Mouse (Mus musculus) heart, embryonic 14.5 days (tissue): Measurements from ENCODE around the gene Npas3. TPM values are rescaled to one million over a fixed set of nuclear protein-coding genes. Genes with fewer than 3 reads are reported as not detected.
A peak's percentile ranks its signal among the peaks of the same experiment; 100 is the strongest.

Experiments used
- ATAC-seq: fragments of 200-750 bp; cut with Nextera tagmentation; 2 replicates; pipeline ENCODE4 v1.8.0; 2017; ENCODE audit warnings: low read depth, moderate TSS enrichment; ENCODE audit not compliant: insufficient number of reproducible peaks, insufficient read depth, low FRiP score
- H3K27ac ChIP-seq, 2 experiments: fragments of 200-500 bp in 1 of 2; fragments of 300-500 bp in 1 of 2; sonication (generic) in 1 of 2; replicated peaks in 1 of 2; 2 replicates each; pipeline ENCODE4 v1.5.1; 2012 to 2014; ENCODE audit warnings: low read depth in 2 of 2, low read length in 2 of 2, control low read depth in 1 of 2, mild to moderate bottlenecking in 1 of 2, mixed read lengths in 1 of 2; ENCODE audit not compliant: control insufficient read depth in 1 of 2, insufficient read depth in 1 of 2
- H3K27me3 ChIP-seq: fragments of 300-500 bp; sonication (generic); 2 replicates; pipeline ENCODE4 v1.6.1; 2014; ENCODE audit warnings: mild to moderate bottlenecking, low read length, control low read depth; ENCODE audit not compliant: control insufficient read depth, insufficient read depth
- H3K36me3 ChIP-seq: fragments of 300-500 bp; sonication (generic); 2 replicates; pipeline ENCODE4 v1.6.1; 2014; ENCODE audit warnings: mild to moderate bottlenecking, control low read depth, low read length, mixed read lengths; ENCODE audit not compliant: control insufficient read depth, insufficient read depth
- H3K4me1 ChIP-seq, 2 experiments: fragments of 200-500 bp in 1 of 2; fragments of 300-500 bp in 1 of 2; sonication (generic) in 1 of 2; 2 replicates each; pipeline ENCODE4 v1.6.1; 2012 to 2014; ENCODE audit warnings: low read length in 2 of 2, control low read depth in 1 of 2, mixed read lengths in 1 of 2; ENCODE audit not compliant: control insufficient read depth in 2 of 2, insufficient read depth in 2 of 2
- H3K4me2 ChIP-seq: fragments of 300-500 bp; sonication (generic); 2 replicates; pipeline ENCODE4 v1.6.1; 2014; ENCODE audit warnings: mild to moderate bottlenecking, low read length
- H3K4me3 ChIP-seq, 2 experiments: fragments of 200-500 bp in 1 of 2; fragments of 300-500 bp in 1 of 2; sonication (generic) in 1 of 2; 2 replicates each; pipeline ENCODE4 v1.5.1; 2012 to 2014; ENCODE audit warnings: low read length in 2 of 2, mild to moderate bottlenecking in 2 of 2, control low read depth in 1 of 2, low read depth in 1 of 2, moderate library complexity in 1 of 2; ENCODE audit not compliant: control insufficient read depth in 1 of 2, insufficient read depth in 1 of 2
- H3K9ac ChIP-seq: fragments of 300-500 bp; sonication (generic); 2 replicates; pipeline ENCODE4 v1.6.1; 2014; ENCODE audit warnings: mild to moderate bottlenecking, low read length
- H3K9me3 ChIP-seq: fragments of 300-500 bp; sonication (generic); 2 replicates; pipeline ENCODE4 v1.6.1; 2016; ENCODE audit warnings: low read length, control low read depth; ENCODE audit not compliant: control insufficient read depth
- whole genome bisulfite sequencing: fragments of 180-500 bp; shearing (Covaris S2); extraction: QIAGEN DNeasy Blood & Tissue Kit; methylation state at CpG from one replicate; pipeline ENCODE4 v1.1.7; 2014; 5-methylcytosine and 5-hydroxymethylcytosine counted together
- polyA plus RNA-seq: library from polyadenylated mRNA; unstranded; fragments of >200 nt; fragmentation: Nextera tagmentation; extraction: Ambion mirVana; gene quantifications from 2 replicates; pipeline ENCODE4 v1.2.1, GENCODE M21; 2014

Gene Npas3
- polyA plus RNA-seq, 1 experiment from 2014 or later, result 1.3 TPM

DNA sequence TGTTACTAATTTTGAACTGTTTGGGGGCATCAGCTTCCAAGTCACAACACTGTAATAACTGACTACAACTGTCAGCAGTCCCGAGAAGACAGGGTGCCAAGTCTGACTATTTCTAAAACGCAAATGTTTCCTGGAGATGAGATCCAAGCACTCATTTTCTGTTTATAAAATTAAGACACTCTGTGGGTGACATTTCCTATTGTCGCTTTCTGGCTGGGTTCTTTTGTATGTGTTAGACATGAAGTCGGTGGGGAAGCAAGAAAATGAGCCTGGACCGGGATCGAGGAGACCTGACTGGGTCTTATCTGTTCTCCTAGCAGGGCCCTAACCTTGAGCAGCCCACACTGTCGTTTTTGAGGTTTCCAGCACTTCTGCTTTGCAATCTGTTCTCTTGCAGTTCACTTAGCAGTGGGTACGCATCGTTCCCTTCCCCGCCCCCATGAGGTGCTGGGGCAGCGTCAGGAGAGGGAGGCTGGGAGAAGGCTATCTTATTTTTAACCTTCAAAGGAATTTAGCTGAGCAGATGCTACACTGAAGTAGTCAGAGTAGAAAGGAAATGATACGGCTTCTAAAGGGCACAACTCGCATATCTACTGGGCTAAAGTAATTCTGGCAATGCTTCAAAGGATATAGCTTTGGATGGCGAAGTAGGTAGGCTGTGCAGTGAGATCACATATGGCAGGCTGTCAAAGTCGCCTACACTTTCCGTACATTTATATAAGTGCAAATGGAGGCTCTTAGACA, 593.6 kb downstream of the Npas3 start:
- H3K9ac ChIP-seq, result no peak overlapping the region
- no peaks in the 10 kb centered on the region for H3K36me3 ChIP-seq
- H3K4me2 ChIP-seq, result peak overlapping the region; percentile 53
- peaks cover 3 to 11% of the 10 kb centered on the region in 2 experiments for H3K4me1 ChIP-seq
- H3K4me3 ChIP-seq, result no peak overlapping the region
- H3K27me3 ChIP-seq, result no peaks in the 10 kb centered on the region
- no peaks in the 10 kb centered on the region for H3K9me3 ChIP-seq
- 30% methylated on average over 16 of the region's 16 CpGs for WGBS
- H3K27ac ChIP-seq, result peak overlapping the region in 1 of 2 experiments; percentile 43; a peak in 1 of 4 replicates
- no peak for ATAC-seq

- Histone ChIP-seq H3K9me3 (no peaks in the 10 kb centered on the region), H3K9ac (no peak overlapping the region), H3K36me3 (no peaks in the 10 kb centered on the region), H3K4me3 (no peak overlapping the region), H3K4me1 (peaks cover 3 to 11% of the 10 kb centered on the region in 2 experiments), H3K4me2 (no peak overlapping the region), H3K27me3 (no peaks in the 10 kb centered on the region), H3K27ac (no peak overlapping the region)
- ATAC-seq, result no peak
- WGBS, result 82% methylated on average over 3 of the region's 3 CpGs
These were observed 595.1 kb downstream of the Npas3 start for GRCm38 (mm10) chr12:53843626-53844025.

DNA sequence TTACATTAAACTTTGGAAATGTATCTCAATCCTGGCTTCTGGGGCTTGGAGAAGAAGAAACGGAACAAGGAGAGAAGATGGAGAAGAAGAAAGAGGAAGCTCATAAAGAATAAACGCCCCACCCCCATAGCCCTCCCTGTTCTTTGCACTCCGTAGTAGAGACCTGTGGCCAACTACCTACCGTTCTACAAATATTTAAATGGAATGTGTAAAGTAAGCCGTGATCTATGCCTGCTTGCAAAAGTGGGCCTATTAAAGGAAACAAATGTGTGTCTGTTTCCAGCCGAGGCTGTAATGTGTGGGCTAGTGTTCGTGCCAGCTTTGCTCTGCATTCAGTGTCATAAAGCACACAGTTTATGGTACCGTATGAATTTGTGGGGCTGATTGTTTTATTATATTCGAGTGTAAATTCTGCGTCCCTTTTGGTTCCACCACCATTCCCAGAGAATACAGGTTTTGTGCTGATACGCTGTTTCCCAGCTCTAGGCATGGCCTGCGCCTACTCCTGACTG, 597.7 kb downstream of the Npas3 start:
- Histone ChIP-seq H3K27me3 (no peaks in the 10 kb centered on the region), H3K4me2 (no peak overlapping the region), H3K4me3 (no peak overlapping the region), H3K36me3 (no peaks in the 10 kb centered on the region), H3K9me3 (no peaks in the 10 kb centered on the region), H3K27ac (no peak overlapping the region), H3K9ac (no peak overlapping the region), H3K4me1 (peaks cover 3 to 11% of the 10 kb centered on the region in 2 experiments)
- ATAC-seq, result no peak
- 71% methylated on average over 12 of the region's 12 CpGs for WGBS

DNA sequence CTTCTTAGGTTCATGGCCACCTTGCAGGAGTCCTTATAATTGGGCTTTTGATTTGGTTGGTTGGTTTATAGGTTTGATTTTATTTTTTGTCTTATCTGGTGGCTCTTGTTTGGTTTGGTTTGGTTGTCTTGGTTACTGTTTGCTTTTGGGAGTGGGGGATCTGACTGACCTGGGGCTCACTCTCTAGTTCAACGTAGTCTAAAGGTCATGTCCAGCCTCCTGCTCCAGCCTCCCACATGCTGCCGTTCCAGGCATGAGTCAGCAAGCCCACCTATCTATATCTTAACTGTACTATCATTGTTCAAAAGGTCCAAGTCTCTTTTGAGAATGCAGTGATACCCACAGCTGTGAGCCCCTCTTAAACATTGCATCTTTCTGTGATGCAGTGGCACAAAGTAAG, 600.8 kb downstream of the Npas3 start:
- no peak overlapping the region for H3K4me3 ChIP-seq
- H3K9me3 ChIP-seq, result no peaks in the 10 kb centered on the region
- no peak for ATAC-seq
- H3K9ac ChIP-seq, result no peak overlapping the region
- H3K4me2 ChIP-seq, result no peak overlapping the region
- 68% methylated on average over 2 of the region's 2 CpGs for WGBS
- no peak overlapping the region for H3K27ac ChIP-seq
- no peaks in the 10 kb centered on the region for H3K27me3 ChIP-seq
- H3K4me1 ChIP-seq, result no peaks in the 10 kb centered on the region; a peak in 1 of 4 replicates
- no peaks in the 10 kb centered on the region for H3K36me3 ChIP-seq

GRCm38 (mm10) chr12:53852432-53852831, 604.0 kb downstream of the Npas3 start:
- Histone ChIP-seq H3K9me3 (no peaks in the 10 kb centered on the region), H3K4me2 (no peak overlapping the region), H3K9ac (no peak overlapping the region), H3K27ac (no peak overlapping the region), H3K27me3 (no peaks in the 10 kb centered on the region), H3K4me3 (no peak overlapping the region), H3K4me1 (no peaks in the 10 kb centered on the region), H3K36me3 (no peaks in the 10 kb centered on the region)
- no peak for ATAC-seq
- WGBS, result 71% methylated on average over 2 of the region's 2 CpGs

GRCm38 (mm10) chr12:53860176-53860575, 611.7 kb downstream of the Npas3 start:
- no peak for ATAC-seq
- Histone ChIP-seq H3K9me3 (no peaks in the 10 kb centered on the region), H3K27ac (no peak overlapping the region), H3K4me3 (no peak overlapping the region), H3K9ac (no peak overlapping the region), H3K36me3 (no peaks in the 10 kb centered on the region), H3K27me3 (no peaks in the 10 kb centered on the region), H3K4me2 (no peak overlapping the region), H3K4me1 (peaks cover 0 to 2% of the 10 kb centered on the region in 2 experiments; a peak in 1 of 4 replicates)

- H3K9me3 ChIP-seq, result no peaks in the 10 kb centered on the region
- H3K27ac ChIP-seq, result no peak overlapping the region
- H3K9ac ChIP-seq, result no peak overlapping the region
- WGBS, result 60% methylated on average over 6 of the region's 6 CpGs
- no peaks in the 10 kb centered on the region for H3K27me3 ChIP-seq
- H3K36me3 ChIP-seq, result no peaks in the 10 kb centered on the region
- H3K4me1 ChIP-seq, result peaks cover 0 to 2% of the 10 kb centered on the region in 2 experiments; a peak in 1 of 4 replicates
- H3K4me2 ChIP-seq, result no peak overlapping the region
- ATAC-seq, result no peak
- H3K4me3 ChIP-seq, result no peak overlapping the region
These were observed 613.8 kb downstream of the Npas3 start for GRCm38 (mm10) chr12:53862281-53862680.
